Mouse (Mus musculus) testis, adult 2 months (tissue): Measurements from ENCODE around the gene Enah.

Source experiments
- CTCF ChIP-seq: fragments of 200-500 bp; IDR thresholded peaks from 2 replicates; pipeline ENCODE4 v1.5.1; 2012; ENCODE audit warnings: low read depth, mild to moderate bottlenecking, inconsistent platforms, low read length, moderate library complexity; ENCODE audit not compliant: control insufficient read depth, insufficient read depth, insufficient replicate concordance
- POLR2A ChIP-seq: fragments of 200-500 bp; IDR thresholded peaks from 2 replicates; pipeline ENCODE4 v1.6.1; 2012; ENCODE audit warnings: low read depth, mild to moderate bottlenecking, inconsistent platforms, low read length, moderate library complexity; ENCODE audit not compliant: control insufficient read depth

DNA sequence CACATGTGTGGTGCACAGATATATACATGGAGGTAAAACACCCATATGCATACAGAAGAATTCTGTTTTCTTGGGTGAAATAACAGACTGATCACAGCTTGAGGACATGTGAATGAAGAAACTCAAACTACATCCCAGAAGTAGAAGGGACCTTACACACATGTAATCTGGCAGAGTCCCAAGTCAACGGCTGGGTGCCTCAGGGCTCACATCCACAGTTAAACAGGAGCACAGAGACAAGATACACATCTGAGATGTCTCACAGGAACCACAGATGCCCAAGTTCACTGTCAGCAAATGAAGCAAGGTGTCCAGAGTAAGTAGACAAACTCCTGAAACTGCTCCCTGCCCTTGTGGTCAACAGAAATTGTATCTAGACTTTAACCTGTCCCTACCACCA is 120.8 kb downstream of the Enah start:
- TF ChIP-seq CTCF: no peak
- no peak for TF ChIP-seq POLR2A
